Mouse (Mus musculus) embryonic fibroblast, embryonic 13.5 days (primary cell): Measurements from ENCODE around the gene Thsd4.

ENCODE experiments used
- CTCF ChIP-seq: IDR thresholded peaks from 2 replicates; pipeline ENCODE4 v1.5.1; 2011; ENCODE audit warnings: mild to moderate bottlenecking, control low read depth, low read length, moderate library complexity, borderline replicate concordance; ENCODE audit not compliant: insufficient read depth
- POLR2A ChIP-seq: IDR thresholded peaks from 2 replicates; pipeline ENCODE4 v1.6.1; 2011; ENCODE audit warnings: low read depth, mild to moderate bottlenecking, control low read depth, low read length, moderate library complexity

GRCm38 (mm10) chr9:60020444-60020843 is 501.4 kb downstream of the Thsd4 start:
- TF ChIP-seq POLR2A (no peak), CTCF (no peak)
